Mouse (Mus musculus): Measurements from ENCODE around the gene Mpnd.

DNA sequence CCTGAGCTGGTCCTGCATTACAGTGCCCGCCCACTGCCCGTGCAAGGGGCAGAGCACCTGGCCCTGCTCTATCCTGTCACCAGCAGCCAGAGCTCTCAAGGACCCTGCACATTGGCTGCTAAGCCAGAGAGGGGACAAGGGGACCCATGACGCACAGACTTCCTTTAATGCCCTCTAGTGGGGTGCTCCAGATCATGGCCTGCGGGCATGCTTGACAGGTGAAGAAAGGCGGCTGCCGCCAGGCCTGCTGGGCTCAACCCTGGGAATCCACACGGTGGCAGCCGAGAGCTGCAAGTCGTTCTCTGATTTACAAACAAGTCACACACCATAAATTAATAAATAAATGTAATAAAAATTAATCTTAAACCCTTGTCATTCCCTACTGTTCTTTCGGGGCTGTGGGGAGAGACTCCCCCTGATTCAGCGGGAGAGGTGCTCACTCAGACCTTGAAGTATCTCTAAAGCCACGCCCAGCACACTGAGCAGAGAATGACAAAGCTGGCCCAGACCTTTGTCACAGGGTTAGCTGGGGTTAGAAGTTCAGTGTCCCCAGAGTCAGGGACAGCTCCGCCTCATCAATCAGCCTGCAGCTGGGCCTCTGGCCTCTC is 29.2 kb upstream of the Mpnd start:
- TF ChIP-seq POLR2A (IDR thresholded peaks at IDR 0.05; ENCODE audit: low read depth, low read length) (no peak), PAX5 (IDR thresholded peaks at IDR 0.05; ENCODE audit: low read length) (no peak), CTCF (conservative IDR thresholded peaks at IDR 0.05 in 1 of 2, IDR thresholded peaks at IDR 0.05 in 1 of 2; ENCODE audit: low read depth in 2 of 2, low read length in 2 of 2) (peak; percentile 79 to 95), USF1 (IDR thresholded peaks at IDR 0.05; ENCODE audit: low read depth, low read length) (no peak), SIN3A (IDR thresholded peaks at IDR 0.05; ENCODE audit: low read length) (no peak), MAZ (IDR thresholded peaks at IDR 0.05; ENCODE audit: low read depth, low read length) (no peak), POLR2AphosphoS2 (IDR thresholded peaks at IDR 0.05; ENCODE audit: low read depth, low read length) (no peak), MAFK (IDR thresholded peaks at IDR 0.05; ENCODE audit: insufficient replicate concordance, low read length) (no peak), SMC3 (IDR thresholded peaks at IDR 0.05; ENCODE audit: low read depth, low read length) (peak; percentile 75), ELF1 (IDR thresholded peaks at IDR 0.05; ENCODE audit: low read depth, low read length) (peak; percentile 8; the same call in 1 of the 2 replicates), UBTF (IDR thresholded peaks at IDR 0.05; ENCODE audit: low read depth, low read length) (no peak), TBP (conservative IDR thresholded peaks at IDR 0.05; ENCODE audit: low read depth, low read length) (no peak)
